Mouse (Mus musculus) megakaryocyte-erythroid progenitor cell, adult 5 weeks (primary cell): Measurements from ENCODE around the gene Paox. TPM values are rescaled to one million over a fixed set of nuclear protein-coding genes. Genes with fewer than 3 reads are reported as not detected.

Source experiments
- polyA plus RNA-seq: library from polyadenylated mRNA; stranded (reverse); fragments of >175 nt; gene quantifications from 2 replicates; pipeline ENCODE4 v1.2.3, GENCODE M21; 2012

Paox gene
- 6.8 and 8.3 TPM in 2 replicates for polyA plus RNA-seq

DNA sequence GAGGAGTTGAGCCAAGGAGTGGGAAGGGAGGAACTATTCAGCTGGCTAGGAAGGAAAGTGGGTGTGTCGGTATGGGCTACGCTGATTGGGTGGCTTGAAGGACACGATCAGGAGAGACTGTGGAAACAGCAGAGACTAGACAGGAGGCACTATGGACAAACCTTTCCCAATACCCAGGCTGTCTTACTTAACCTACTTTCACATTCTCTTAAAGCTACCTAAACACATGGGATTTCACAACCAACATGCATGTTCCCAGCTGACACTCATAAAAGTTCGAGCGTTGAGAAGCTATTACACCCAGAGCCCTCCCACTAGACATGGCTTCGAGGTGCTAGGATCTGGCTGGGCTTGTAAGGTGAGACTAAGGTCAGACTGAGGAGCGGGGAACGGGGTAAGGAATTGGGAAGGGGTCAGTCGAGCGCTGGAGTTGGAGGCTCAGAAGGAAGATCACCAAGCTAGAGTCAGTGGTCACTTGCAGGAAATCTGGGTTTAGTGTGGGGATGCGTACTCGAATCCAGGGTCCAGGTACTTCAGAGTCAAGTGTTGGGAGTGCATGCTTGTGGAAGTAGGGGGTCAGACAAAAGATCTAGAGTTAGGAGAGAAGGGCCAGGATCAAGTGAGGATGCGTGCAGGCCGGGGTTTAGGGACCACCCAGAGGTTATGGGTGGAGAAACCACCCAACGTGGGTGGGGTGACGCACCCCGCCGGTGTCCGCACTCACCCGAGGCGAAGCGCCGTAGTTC lies at the start of gene Paox:
Gene Paox, plus strand, starts transcription at position 217 of the 746 bp plus-strand sequence.

DNA sequence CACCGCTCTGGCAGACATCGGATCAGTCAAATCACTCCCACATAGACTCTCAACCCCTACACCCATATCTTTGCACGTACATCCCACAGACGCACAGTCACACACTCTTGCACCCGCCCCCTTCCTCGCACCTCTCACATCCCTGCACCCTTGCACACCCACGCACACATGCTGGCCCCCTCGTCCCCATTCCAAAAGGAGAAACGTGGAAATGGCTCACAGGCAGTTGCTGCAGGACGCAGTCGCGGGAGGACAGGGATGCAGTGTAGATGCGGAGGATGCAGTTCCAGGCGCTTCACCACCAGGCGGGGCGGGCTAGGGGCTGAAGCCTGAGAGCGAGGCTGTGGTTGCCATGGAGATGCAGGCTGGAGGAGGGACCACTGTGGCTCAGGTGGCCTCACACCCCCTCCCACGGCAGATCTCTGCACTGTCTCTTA lies 33.3 kb upstream of the Paox start, which contains the start of gene Caly:
Gene Caly, minus strand, starts transcription at position 307 of the 437 bp plus-strand sequence.

DNA sequence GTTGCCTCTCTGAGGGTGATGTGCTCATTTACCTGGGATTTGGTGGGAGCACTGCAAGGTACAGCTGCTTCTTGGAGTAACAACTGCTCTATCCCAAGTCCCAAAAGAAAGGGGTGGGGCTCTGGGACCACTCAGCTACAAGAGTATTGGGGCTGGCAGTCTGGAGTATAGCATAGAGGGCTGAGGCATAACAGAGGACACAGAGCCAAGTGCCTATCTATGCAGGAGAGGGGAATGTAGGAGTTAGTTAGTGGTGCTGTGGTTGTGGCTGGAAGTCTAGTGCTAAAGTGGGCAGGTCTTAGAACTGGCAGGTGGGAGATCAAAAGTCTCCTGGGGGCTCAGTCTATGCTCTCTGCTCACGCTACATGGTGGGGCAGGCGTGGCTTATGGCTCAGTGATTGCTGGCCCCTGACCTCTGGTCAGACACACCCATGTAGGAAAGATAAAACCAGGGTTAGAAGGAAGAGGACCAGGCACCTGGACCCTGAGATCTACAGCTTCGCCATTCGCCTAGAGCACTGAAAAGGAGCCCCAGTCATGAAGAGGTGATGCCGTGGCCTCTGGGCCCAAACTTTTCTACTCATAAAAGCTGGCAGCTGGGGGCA lies 22.6 kb upstream of the Paox start, which contains the start of gene Prap1:
Gene Prap1, plus strand, starts transcription at position 472 of the 605 bp plus-strand sequence.

DNA sequence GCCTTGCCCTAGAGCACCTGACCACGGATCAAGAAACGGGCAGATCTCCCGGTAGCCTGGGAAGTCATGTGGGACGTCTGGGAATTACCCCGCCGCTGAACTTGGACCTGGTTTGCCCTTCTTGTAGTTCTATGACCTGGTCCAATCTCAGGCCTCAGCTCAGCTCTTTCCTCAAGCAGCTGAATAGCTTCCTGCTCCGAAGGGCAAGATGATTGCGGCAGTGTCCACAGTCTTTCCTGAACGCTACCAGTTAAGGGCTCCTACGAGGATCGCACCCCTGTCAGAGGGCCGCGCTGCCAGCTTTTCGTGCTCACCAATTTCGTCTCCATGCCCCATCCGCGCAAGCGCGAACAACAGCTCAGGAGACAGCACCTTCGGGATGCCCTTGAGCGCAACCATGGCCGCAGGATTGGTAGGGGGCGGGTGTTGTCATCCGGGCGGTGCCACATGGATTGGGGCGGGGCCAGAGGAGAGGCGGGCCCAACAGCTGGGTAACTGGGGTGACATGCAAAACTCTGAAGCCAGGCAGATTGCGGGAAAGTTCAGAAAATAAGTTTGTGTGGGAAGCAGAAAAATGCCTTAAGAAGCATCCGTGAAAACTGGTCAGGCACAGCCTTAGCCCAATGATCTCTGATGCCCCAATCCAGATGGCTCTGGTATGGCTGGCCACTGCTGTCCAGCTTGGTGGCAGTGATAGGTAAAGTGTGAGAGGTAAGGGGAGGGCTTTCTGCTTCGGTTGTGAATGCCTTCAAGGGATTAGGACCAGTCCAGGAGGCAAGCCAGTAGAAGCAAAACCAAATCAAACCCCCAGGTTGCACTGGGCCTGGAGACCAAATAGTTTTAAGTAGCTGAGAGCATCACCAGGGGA lies 13.4 kb upstream of the Paox start, which contains the start of gene Fuom:
Gene Fuom, minus strand, starts transcription at position 449 of the 868 bp plus-strand sequence.

DNA sequence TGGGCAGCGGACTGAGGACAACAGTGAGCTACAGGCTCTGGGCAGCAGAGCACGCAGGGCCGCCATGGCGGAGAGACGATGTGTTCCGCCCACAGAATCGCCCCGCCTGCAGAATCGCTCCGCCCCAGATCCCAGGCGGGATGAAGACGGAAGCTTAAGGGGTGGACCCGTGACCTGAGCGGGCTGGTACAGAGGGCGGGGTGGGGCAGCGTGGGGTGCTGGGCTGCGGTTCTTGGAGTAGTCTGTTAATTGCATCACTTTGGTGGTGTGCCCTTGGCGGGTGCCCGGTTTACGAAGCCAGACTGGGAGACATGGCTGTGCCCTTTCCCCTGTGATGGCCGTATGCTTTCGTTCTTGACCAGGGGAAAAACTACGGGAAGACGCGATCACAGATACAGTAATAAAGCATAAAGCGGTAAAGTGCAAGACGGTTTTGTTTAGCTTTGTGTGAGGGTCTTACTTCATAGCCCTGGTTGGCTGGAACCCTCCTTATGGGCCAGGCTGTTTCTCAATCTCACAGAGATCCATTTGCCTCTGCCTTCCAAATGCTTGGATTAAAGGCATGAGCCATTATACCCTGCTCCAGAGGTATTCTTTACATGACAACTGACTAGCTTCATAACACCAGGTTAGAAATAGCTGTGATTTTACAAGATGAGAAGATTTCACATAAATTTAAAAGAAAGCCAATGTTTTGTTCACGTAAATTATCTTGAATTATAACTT lies 893 bp downstream of the Paox start, which contains the start of gene Echs1:
Gene Echs1, minus strand, starts transcription at position 148 of the 726 bp plus-strand sequence.

DNA sequence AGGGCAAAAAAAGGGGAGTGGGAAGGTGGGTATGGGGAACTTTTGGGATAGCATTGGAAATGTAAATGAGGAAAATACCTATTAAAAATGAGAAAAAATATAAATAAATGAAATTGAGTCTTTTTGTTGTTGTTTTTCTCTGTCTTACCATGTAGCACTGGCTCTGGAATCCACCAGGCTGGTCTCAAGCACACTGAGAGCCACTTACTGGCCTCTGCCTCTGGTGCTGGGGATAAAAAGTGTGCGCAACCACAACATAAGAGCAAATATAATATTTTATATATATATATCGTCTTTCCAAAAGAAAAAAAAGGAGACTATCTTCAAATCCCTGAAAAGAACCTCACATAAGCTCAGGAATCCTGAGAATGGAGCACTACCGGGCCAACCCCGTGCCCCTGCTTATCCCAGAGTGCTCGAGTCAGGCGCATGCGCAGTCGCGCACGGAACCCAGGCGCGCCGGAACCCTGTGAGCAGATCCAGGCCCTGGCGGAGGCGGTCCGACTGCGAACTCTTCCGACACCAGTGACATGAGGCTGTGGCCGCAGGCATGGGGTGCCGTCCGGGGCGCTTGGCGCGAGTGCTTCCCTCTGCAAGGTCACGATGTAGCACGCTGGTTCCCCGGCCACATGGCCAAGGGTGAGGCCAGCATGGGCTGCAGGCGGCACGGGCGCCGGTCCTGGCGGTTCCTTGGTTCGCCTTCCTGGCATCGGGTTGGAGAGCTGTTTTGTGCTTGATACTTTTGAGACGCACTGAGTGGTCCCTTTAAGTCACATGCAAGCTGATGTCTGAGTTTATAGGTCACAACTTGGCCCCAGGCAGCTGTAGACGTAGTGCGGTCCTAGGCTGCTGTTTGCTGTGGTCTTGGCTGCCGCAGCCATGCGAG lies 21.8 kb downstream of the Paox start, which contains the start of gene Mtg1:
Gene Mtg1, plus strand, starts transcription at position 430 of the 886 bp plus-strand sequence.

DNA sequence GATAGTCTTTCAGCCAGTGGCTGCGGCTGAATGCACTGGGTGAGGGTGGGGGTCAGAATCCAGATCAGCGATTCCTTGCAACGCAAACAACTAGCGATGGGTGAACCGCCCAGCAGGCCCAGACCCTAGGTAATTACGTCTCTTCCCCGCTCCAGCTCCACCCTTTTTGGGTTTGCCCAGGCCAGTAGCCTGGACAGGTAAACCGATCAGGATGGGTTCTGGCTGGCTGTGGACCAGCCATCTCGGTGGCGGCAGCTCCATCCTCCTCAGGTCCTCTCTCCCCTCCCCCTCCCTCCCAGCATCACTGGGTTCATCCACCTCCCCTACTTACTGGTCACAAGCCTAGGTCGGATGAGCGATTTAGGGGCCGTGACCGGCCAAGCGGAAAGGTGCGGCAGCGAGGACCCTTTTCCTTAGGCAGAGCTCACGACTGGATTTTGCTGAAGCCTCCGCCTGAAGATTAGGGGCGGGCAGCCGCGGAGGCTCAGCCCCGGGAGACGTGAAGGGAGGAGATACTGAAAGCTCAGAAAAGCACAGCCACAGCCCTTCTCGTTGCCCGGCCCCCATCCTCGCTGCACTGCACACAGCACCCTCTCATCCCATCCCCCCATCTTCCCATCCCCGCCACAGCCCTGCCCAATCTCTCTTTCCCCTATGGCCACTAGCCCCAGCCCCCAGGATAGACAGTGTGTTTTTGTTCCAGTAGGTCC lies 38.8 kb downstream of the Paox start, which contains the start of gene Sprn:
Gene Sprn, minus strand, starts transcription at position 660 of the 710 bp plus-strand sequence.

DNA sequence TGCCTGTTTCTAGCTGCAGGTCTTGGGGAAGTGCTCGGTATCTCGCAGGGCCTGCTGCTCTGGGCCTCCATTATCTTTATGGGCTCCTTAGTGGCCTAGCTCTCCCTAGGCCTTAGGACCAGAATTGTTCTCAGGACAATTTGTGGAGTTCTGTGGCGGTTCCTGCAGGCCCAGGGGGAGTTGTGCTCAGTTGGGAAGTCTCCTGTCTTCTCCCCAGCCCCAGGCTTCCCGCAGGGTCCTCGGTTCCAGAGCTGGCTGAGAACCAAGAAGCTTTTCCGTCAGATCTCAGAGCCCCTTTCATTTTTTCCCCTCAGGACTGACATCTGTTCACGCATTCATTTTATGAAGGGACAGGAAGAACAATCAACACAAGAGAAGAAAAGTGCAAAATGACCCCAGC lies 49.1 kb downstream of the Paox start, which contains the start of gene Olfr522:
Gene Olfr522, minus strand, starts transcription at position 101 of the 400 bp plus-strand sequence.

DNA sequence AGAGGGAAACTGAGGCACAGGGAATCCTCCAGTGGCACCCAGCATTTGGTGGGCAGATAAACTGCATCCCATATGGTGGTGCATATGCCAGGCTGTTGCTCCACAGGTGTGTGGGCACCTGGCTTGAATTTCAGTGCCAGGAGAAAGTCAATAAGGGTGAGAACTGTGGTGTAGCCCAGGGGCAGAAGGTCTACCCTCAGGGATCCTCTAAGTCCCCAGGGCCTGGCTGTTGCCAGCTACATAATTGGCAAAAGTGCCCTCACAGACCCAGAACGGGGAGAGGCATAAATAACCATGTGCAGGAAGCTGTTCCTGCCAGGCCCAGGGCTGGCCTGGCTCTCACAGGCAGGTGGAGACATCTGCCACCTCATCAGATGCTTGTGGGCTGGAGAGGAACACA lies 57.3 kb downstream of the Paox start, which contains the start of gene Olfr523:
Gene Olfr523, plus strand, starts transcription at position 282 of the 400 bp plus-strand sequence.

Other genes starting within 250 kb of the Paox start
- gene Kndc1, start 221.1 kb upstream of the Paox start, polyA plus RNA-seq: not detected in 2 replicates
- 1.00 and 1.1 TPM in 2 replicates for gene Utf1, start 172.0 kb upstream of the Paox start, polyA plus RNA-seq
- 0.28 and 0.29 TPM in 2 replicates for gene 6430531B16Rik, start 137.0 kb upstream of the Paox start, polyA plus RNA-seq
- 3.1 and 7.5 TPM in 2 replicates for gene Adam8, start 123.2 kb upstream of the Paox start, polyA plus RNA-seq
- gene Zfp511, start 79.4 kb upstream of the Paox start, polyA plus RNA-seq: 19.1 and 20.0 TPM in 2 replicates
- gene Tubgcp2, start 79.1 kb upstream of the Paox start, polyA plus RNA-seq: 8.3 and 8.4 TPM in 2 replicates
- gene Msx3, start 66.7 kb upstream of the Paox start, polyA plus RNA-seq: not detected in 2 replicates
- gene Caly, start 33.3 kb upstream of the Paox start, polyA plus RNA-seq: 0.05 and 0.50 TPM in 2 replicates
- not detected in 2 replicates for gene Prap1, start 22.4 kb upstream of the Paox start, polyA plus RNA-seq
- gene Fuom, start 13.4 kb upstream of the Paox start, polyA plus RNA-seq: 14.6 and 16.2 TPM in 2 replicates
- gene Echs1, start 677 bp downstream of the Paox start, polyA plus RNA-seq: 7.4 and 8.2 TPM in 2 replicates
- gene Mtg1, start 21.8 kb downstream of the Paox start, polyA plus RNA-seq: 4.8 and 6.7 TPM in 2 replicates
- not detected in 2 replicates for gene Sprn, start 39.1 kb downstream of the Paox start, polyA plus RNA-seq
- gene Olfr522, start 49.0 kb downstream of the Paox start, polyA plus RNA-seq: not detected in 2 replicates
- gene Olfr523, start 57.4 kb downstream of the Paox start, polyA plus RNA-seq: not detected in 2 replicates
- gene Olfr524, start 90.2 kb downstream of the Paox start, polyA plus RNA-seq: 0.02 TPM in 1 of 2 replicates, not detected in the other
- gene Cd163l1, start 102.5 kb downstream of the Paox start, polyA plus RNA-seq: 0.18 TPM in 1 of 2 replicates, not detected in the other
- gene 5830411N06Rik, start 131.5 kb downstream of the Paox start, polyA plus RNA-seq: not detected in 2 replicates
- not detected in 2 replicates for gene Olfr525, start 205.1 kb downstream of the Paox start, polyA plus RNA-seq
- gene Olfr527, start 218.2 kb downstream of the Paox start, polyA plus RNA-seq: not detected in 2 replicates
- not detected in 2 replicates for gene Olfr60, start 245.9 kb downstream of the Paox start, polyA plus RNA-seq